Mouse (Mus musculus): ENCODE data around the gene Rph3al. TPM values are rescaled to one million over a fixed set of nuclear protein-coding genes. Genes with fewer than 3 reads are reported as not detected.

Rph3al gene
- polyA plus RNA-seq, 1 experiment = 12.6 TPM

DNA sequence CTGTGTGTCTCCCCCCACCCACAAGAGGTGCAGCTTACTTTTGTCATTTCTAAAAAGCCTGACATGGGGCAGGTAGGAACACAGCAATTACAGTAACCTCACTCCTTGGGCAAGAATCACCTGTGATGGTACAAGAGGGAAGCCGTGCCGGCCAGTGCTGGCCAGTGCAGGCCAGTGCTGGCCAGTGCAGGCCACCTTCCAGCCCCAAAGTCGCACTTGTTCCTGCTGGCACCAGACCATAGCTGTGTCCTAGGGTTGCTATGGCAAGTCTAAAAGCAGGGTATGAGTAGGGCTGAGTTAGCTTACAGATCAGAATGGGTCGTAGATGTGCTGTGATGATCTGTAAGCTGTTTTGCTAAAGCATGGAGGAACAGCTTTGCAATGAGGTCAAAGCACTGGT, 15.5 kb downstream of the Rph3al start:
- H3K27me3 ChIP-seq (replicated peaks; ENCODE audit: control insufficient read depth, insufficient read depth, low read length) = no peaks in the 10 kb centered on the region
- 65% methylated on average over 4 of the region's 4 CpGs for WGBS
- TF ChIP-seq CTCF (conservative IDR thresholded peaks at IDR 0.05; ENCODE audit: insufficient read depth, insufficient read length, low read depth, low read length) (no peak), POLR2A (IDR thresholded peaks at IDR 0.05; ENCODE audit: low read depth, low read length) (no peak)
- no peaks in the 10 kb centered on the region for H3K36me3 ChIP-seq (ENCODE audit: control insufficient read depth, insufficient read depth, low read length)
- DNase-seq = peak; percentile 67
- H3K4me3 ChIP-seq (ENCODE audit: insufficient read depth, low read depth, low read length) = no peak overlapping the region
- H3K4me1 ChIP-seq (ENCODE audit: control insufficient read depth, insufficient read depth, low read length) = no peaks in the 10 kb centered on the region; the same call in 1 of the 2 replicates
- peak overlapping the region; percentile 34; the same call in 1 of the 2 replicates for H3K27ac ChIP-seq (ENCODE audit: insufficient read depth, low read depth, low read length)

DNA sequence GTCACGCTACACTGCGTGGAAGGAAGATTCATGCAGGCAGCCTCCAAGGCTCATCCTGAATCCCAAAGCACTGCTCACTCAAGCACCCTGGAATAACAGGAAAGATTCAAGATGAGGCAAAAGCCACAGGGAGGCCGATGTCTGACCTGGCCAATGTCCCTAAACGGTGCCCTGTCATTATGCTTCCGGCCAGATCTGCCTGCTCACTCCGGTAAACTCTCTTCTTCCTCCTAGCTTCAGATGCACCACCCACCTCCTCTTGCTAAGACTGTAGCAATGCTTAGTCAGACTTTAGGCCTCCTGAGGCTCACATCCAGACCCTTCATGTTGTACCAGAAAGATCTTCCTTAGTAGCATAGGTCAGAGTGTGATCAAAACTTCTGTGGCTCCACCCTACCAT, 19.1 kb downstream of the Rph3al start:
- TF ChIP-seq CTCF (conservative IDR thresholded peaks at IDR 0.05; ENCODE audit: insufficient read depth, insufficient read length, low read depth, low read length) = no peak
- no peak for TF ChIP-seq POLR2A (IDR thresholded peaks at IDR 0.05; ENCODE audit: low read depth, low read length)
- no peaks in the 10 kb centered on the region; the same call in 1 of the 2 replicates for H3K4me1 ChIP-seq (ENCODE audit: control insufficient read depth, insufficient read depth, low read length)
- no peak overlapping the region for H3K27ac ChIP-seq (ENCODE audit: insufficient read depth, low read depth, low read length)
- H3K4me3 ChIP-seq (ENCODE audit: insufficient read depth, low read depth, low read length) = no peak overlapping the region
- H3K27me3 ChIP-seq (replicated peaks; ENCODE audit: control insufficient read depth, insufficient read depth, low read length) = no peaks in the 10 kb centered on the region
- H3K36me3 ChIP-seq (ENCODE audit: control insufficient read depth, insufficient read depth, low read length) = no peaks in the 10 kb centered on the region
- WGBS = 83% methylated on average over 6 of the region's 6 CpGs
- DNase-seq = no peak

DNA sequence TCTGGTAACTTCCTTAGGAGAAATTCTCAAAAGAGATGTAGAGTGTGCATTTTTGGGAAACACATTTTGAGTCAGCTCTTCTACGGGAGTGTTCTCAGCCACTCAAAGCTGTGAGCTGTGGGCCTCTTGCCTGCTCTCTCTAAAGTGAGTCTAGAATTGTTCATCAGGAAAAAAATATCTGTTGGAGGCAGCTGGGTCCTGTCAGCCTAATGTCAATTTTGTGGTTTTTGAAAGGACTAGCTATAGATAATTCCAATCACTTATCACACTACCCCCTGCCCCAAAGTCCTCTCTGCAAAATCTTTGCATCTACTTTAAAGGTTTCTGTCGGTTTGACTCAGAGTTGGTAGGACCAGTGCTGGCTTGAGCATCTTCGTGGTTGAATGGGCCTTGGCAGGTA, 20.9 kb downstream of the Rph3al start:
- WGBS = 89% methylated on average over 3 of the region's 3 CpGs

GRCm38 (mm10) chr11:75913953-75914352, 24.3 kb downstream of the Rph3al start:
- Histone ChIP-seq H3K27ac (ENCODE audit: insufficient read depth, low read depth, low read length) (no peak overlapping the region), H3K27me3 (replicated peaks; ENCODE audit: control insufficient read depth, insufficient read depth, low read length) (no peaks in the 10 kb centered on the region), H3K4me3 (ENCODE audit: insufficient read depth, low read depth, low read length) (no peak overlapping the region), H3K4me1 (ENCODE audit: control insufficient read depth, insufficient read depth, low read length) (no peaks in the 10 kb centered on the region), H3K36me3 (ENCODE audit: control insufficient read depth, insufficient read depth, low read length) (no peaks in the 10 kb centered on the region)
- peak; percentile 77 for TF ChIP-seq CTCF (conservative IDR thresholded peaks at IDR 0.05; ENCODE audit: insufficient read depth, insufficient read length, low read depth, low read length)
- TF ChIP-seq POLR2A (IDR thresholded peaks at IDR 0.05; ENCODE audit: low read depth, low read length) = no peak
- DNase-seq = peak; percentile 81
- 61% methylated on average over 3 of the region's 3 CpGs for WGBS

More for the DNA sequence above, 20.9 kb downstream of the Rph3al start:
- H3K4me1 ChIP-seq (ENCODE audit: control insufficient read depth, insufficient read depth, low read length) = no peaks in the 10 kb centered on the region
- no peak for DNase-seq
- TF ChIP-seq POLR2A (IDR thresholded peaks at IDR 0.05; ENCODE audit: low read depth, low read length) (no peak), CTCF (conservative IDR thresholded peaks at IDR 0.05; ENCODE audit: insufficient read depth, insufficient read length, low read depth, low read length) (no peak)
- H3K4me3 ChIP-seq (ENCODE audit: insufficient read depth, low read depth, low read length) = no peak overlapping the region
- H3K27me3 ChIP-seq (replicated peaks; ENCODE audit: control insufficient read depth, insufficient read depth, low read length) = no peaks in the 10 kb centered on the region
- H3K27ac ChIP-seq (ENCODE audit: insufficient read depth, low read depth, low read length) = no peak overlapping the region
- no peaks in the 10 kb centered on the region for H3K36me3 ChIP-seq (ENCODE audit: control insufficient read depth, insufficient read depth, low read length)

GRCm38 (mm10) chr11:75912944-75913657, 25.1 kb downstream of the Rph3al start:
- TF ChIP-seq CTCF (conservative IDR thresholded peaks at IDR 0.05; ENCODE audit: insufficient read depth, insufficient read length, low read depth, low read length) (peak; percentile 86), POLR2A (IDR thresholded peaks at IDR 0.05; ENCODE audit: low read depth, low read length) (no peak)
- no peaks in the 10 kb centered on the region for H3K36me3 ChIP-seq (ENCODE audit: control insufficient read depth, insufficient read depth, low read length)
- DNase-seq = peak; percentile 76
- no peak overlapping the region for H3K27ac ChIP-seq (ENCODE audit: insufficient read depth, low read depth, low read length)
- no peaks in the 10 kb centered on the region for H3K4me1 ChIP-seq (ENCODE audit: control insufficient read depth, insufficient read depth, low read length)
- no peaks in the 10 kb centered on the region for H3K27me3 ChIP-seq (replicated peaks; ENCODE audit: control insufficient read depth, insufficient read depth, low read length)
- no peak overlapping the region for H3K4me3 ChIP-seq (ENCODE audit: insufficient read depth, low read depth, low read length)
- 50% methylated on average over 10 of the region's 10 CpGs for WGBS

- 0 out of 2 replicates have a peak, but pooled peaks have one; percentile 10 for TF ChIP-seq CTCF (conservative IDR thresholded peaks at IDR 0.05; ENCODE audit: insufficient read depth, insufficient read length, low read depth, low read length)
- TF ChIP-seq POLR2A (IDR thresholded peaks at IDR 0.05; ENCODE audit: low read depth, low read length) = no peak
- DNase-seq = no peak
- Histone ChIP-seq H3K4me3 (ENCODE audit: insufficient read depth, low read depth, low read length) (no peak overlapping the region), H3K27ac (ENCODE audit: insufficient read depth, low read depth, low read length) (no peak overlapping the region), H3K36me3 (ENCODE audit: control insufficient read depth, insufficient read depth, low read length) (no peaks in the 10 kb centered on the region), H3K4me1 (ENCODE audit: control insufficient read depth, insufficient read depth, low read length) (peaks cover 4% of the 10 kb centered on the region), H3K27me3 (replicated peaks; ENCODE audit: control insufficient read depth, insufficient read depth, low read length) (no peaks in the 10 kb centered on the region)
- WGBS = 94% methylated on average over 1 of the region's 1 CpGs
Observed at GRCm38 (mm10) chr11:75911962-75912361, 26.3 kb downstream of the Rph3al start.

DNA sequence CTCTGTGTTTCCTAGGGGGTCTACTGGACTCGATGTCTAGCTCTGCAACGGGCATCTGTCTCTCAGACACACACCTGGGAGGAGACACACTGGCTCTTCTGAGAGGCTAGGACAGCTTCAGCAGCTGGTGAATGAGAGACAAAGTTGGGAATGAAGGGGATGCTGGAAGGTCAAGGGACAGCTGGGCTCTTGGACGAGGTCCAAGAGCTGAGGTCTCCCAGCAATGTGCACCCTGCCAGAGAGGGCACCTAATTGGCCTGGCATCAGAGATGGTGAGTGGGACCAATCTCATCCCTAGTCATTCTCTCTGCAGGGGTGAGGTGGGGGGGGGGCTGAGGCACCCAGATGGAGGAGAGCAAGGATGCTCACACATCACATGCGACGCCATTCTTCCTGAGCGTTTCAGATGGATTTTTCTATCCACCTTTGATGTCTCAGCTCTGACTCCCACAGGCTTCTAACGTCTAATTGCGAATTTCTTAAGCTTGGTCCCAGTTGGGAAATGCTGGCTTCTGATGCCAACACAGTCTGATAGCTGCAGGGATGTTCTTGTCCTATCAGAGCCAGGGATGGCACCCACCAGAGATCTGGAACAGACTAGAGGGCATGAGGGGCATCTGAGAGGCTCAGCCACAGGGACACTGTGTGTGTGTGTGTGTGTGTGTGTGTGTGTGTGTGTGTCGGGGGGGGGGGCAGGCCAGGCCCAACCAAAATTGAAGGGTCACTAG, 28.4 kb downstream of the Rph3al start:
- H3K27ac ChIP-seq (ENCODE audit: insufficient read depth, low read depth, low read length) = no peak overlapping the region
- peak; percentile 63 for DNase-seq
- H3K4me1 ChIP-seq (ENCODE audit: control insufficient read depth, insufficient read depth, low read length) = peaks cover 13% of the 10 kb centered on the region
- 87% methylated on average over 9 of the region's 9 CpGs for WGBS
- no peaks in the 10 kb centered on the region for H3K27me3 ChIP-seq (replicated peaks; ENCODE audit: control insufficient read depth, insufficient read depth, low read length)
- no peak overlapping the region for H3K4me3 ChIP-seq (ENCODE audit: insufficient read depth, low read depth, low read length)
- no peaks in the 10 kb centered on the region for H3K36me3 ChIP-seq (ENCODE audit: control insufficient read depth, insufficient read depth, low read length)
- TF ChIP-seq POLR2A (IDR thresholded peaks at IDR 0.05; ENCODE audit: low read depth, low read length) = no peak
- TF ChIP-seq CTCF (conservative IDR thresholded peaks at IDR 0.05; ENCODE audit: insufficient read depth, insufficient read length, low read depth, low read length) = no peak
